Mouse (Mus musculus): ENCODE results near the gene Hist1h2ba. TPM values are rescaled to one million over a fixed set of nuclear protein-coding genes. Genes with fewer than 3 reads are reported as not detected.

Hist1h2ba gene
- polyA plus RNA-seq (2012; rRNA removed) = 226 and 228 TPM in 2 replicates

DNA sequence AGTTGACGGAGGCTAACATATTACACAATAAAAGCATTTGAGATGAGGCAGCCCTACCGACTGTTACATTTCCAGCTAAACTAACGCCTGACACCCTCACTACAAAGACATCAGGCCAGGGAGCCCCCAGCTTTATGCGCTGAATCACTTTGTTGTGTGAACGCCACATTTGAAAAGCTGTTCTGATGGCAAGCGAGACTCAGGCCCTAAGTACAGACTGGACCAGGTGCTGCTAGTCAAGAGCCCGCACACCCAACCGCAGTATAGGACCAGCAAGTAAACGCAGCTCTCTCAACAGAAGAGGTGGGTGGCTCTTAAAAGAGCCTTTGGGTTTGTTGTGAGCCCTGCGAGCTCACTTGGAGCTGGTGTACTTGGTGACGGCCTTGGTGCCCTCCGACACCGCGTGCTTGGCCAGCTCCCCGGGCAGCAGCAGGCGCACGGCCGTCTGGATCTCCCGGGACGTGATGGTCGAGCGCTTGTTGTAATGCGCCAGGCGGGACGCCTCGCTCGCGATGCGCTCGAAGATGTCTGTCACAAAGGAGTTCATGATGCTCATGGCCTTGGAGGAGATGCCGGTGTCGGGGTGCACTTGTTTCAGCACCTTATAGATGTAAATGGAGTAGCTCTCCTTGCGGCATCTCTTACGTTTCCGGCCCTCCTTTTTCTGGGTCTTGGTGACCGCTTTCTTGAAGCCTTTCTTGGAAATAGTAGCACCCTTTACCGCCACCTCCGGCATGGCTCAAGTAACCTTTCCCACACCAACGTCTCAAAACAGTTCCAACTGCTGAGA, at the start of gene Hist1h2ba:
Hist1h2ba (minus strand) TSS at position 736 of the 790 bp plus-strand sequence.
- peaks cover 11% of the 10 kb centered on the region for H3K4me1 ChIP-seq (ENCODE audit: control insufficient read depth, insufficient read depth, low read length)
- TF ChIP-seq POLR2A (IDR thresholded peaks at IDR 0.05; ENCODE audit: control insufficient read depth, low read depth, low read length) (peak; percentile 72), CTCF (IDR thresholded peaks at IDR 0.05; ENCODE audit: control insufficient read depth, insufficient read depth, insufficient replicate concordance, low read depth, low read length) (no peak)
- H3K36me3 ChIP-seq (ENCODE audit: control insufficient read depth, insufficient read depth, low read length) = no peaks in the 10 kb centered on the region
- H3K27ac ChIP-seq (ENCODE audit: control insufficient read depth, insufficient read depth, low read depth, low read length) = peak within 1 kb of the TSS; percentile 100
- H3K4me3 ChIP-seq (ENCODE audit: control insufficient read depth, low read depth, low read length) = peak within 1 kb of the TSS; percentile 95
- H3K27me3 ChIP-seq (ENCODE audit: control insufficient read depth, insufficient read depth, low read length) = no peaks in the 10 kb centered on the region

DNA sequence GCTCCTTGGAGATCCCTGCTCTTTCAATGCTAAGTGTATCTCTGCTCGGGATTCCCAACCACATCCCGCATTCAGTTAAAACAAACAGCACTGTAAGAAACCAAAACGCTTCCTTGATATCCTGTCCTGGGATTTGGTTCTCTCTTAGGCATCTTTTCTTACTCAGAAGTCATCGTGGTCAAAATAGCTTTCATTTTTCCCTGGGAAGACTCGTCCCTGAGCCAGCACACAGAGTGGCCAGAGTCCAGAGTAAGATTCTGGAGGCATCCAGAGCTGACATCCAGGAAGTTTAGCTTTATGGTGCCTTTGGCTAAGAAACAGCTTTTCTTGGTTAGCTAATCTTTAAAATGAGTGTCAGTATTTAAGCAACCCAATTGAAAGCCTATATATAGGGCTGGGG, 38.3 kb upstream of the Hist1h2ba start:
- H3K4me3 ChIP-seq (ENCODE audit: control insufficient read depth, low read depth, low read length) = no peak overlapping the region
- H3K4me1 ChIP-seq (ENCODE audit: control insufficient read depth, insufficient read depth, low read length) = no peaks in the 10 kb centered on the region
- TF ChIP-seq CTCF (IDR thresholded peaks at IDR 0.05; ENCODE audit: control insufficient read depth, insufficient read depth, insufficient replicate concordance, low read depth, low read length) = no peak
- no peak for TF ChIP-seq POLR2A (IDR thresholded peaks at IDR 0.05; ENCODE audit: control insufficient read depth, low read depth, low read length)
- no peaks in the 10 kb centered on the region for H3K27me3 ChIP-seq (ENCODE audit: control insufficient read depth, insufficient read depth, low read length)
- no peaks in the 10 kb centered on the region for H3K36me3 ChIP-seq (ENCODE audit: control insufficient read depth, insufficient read depth, low read length)
- H3K27ac ChIP-seq (ENCODE audit: control insufficient read depth, insufficient read depth, low read depth, low read length) = no peak overlapping the region

DNA sequence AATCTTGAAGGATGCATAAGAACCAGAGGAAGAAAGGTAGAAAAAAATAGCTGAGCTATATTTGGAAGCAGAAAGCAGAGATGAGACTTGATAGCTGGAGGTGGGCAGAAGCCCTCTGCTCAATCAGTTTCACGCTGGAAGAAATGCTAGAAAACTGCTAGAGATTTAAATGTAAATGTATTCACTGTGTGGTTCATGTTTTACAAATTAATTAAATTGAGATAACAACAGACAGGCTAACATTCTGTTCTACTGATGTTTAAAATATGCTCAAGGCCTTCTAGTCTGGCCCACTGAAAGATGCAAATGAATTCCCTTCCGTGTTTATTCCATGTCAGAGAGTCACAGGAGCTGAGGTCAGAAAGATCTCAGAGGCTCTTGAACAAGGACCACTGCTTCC, 37.9 kb upstream of the Hist1h2ba start:
- no peaks in the 10 kb centered on the region for H3K4me1 ChIP-seq (ENCODE audit: control insufficient read depth, insufficient read depth, low read length)
- no peaks in the 10 kb centered on the region for H3K27me3 ChIP-seq (ENCODE audit: control insufficient read depth, insufficient read depth, low read length)
- H3K4me3 ChIP-seq (ENCODE audit: control insufficient read depth, low read depth, low read length) = no peak overlapping the region
- H3K36me3 ChIP-seq (ENCODE audit: control insufficient read depth, insufficient read depth, low read length) = no peaks in the 10 kb centered on the region
- no peak for TF ChIP-seq CTCF (IDR thresholded peaks at IDR 0.05; ENCODE audit: control insufficient read depth, insufficient read depth, insufficient replicate concordance, low read depth, low read length)
- no peak for TF ChIP-seq POLR2A (IDR thresholded peaks at IDR 0.05; ENCODE audit: control insufficient read depth, low read depth, low read length)
- H3K27ac ChIP-seq (ENCODE audit: control insufficient read depth, insufficient read depth, low read depth, low read length) = no peak overlapping the region

DNA sequence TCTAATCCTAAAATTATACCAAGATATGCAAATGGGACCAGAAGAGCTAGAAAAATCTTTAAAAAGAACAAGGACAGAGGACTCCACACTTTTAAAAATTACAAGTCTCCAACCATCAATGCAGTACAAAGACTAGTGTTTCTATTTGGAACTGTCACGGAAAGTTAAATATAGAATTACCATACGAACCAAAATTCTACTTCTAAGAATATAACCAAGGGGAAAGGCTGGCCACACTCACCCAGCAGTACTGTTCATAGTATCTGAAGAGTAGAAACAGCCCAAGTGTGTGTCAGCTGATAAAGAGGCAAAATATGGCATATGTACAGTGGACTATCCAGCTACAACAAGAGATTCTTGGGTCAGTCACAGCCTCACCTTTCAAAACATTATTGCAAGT, 31.0 kb upstream of the Hist1h2ba start:
- Histone ChIP-seq H3K36me3 (ENCODE audit: control insufficient read depth, insufficient read depth, low read length) (no peaks in the 10 kb centered on the region), H3K4me1 (ENCODE audit: control insufficient read depth, insufficient read depth, low read length) (no peaks in the 10 kb centered on the region), H3K27me3 (ENCODE audit: control insufficient read depth, insufficient read depth, low read length) (no peaks in the 10 kb centered on the region), H3K4me3 (ENCODE audit: control insufficient read depth, low read depth, low read length) (no peak overlapping the region), H3K27ac (ENCODE audit: control insufficient read depth, insufficient read depth, low read depth, low read length) (no peak overlapping the region)
- TF ChIP-seq CTCF (IDR thresholded peaks at IDR 0.05; ENCODE audit: control insufficient read depth, insufficient read depth, insufficient replicate concordance, low read depth, low read length) (no peak), POLR2A (IDR thresholded peaks at IDR 0.05; ENCODE audit: control insufficient read depth, low read depth, low read length) (no peak)

DNA sequence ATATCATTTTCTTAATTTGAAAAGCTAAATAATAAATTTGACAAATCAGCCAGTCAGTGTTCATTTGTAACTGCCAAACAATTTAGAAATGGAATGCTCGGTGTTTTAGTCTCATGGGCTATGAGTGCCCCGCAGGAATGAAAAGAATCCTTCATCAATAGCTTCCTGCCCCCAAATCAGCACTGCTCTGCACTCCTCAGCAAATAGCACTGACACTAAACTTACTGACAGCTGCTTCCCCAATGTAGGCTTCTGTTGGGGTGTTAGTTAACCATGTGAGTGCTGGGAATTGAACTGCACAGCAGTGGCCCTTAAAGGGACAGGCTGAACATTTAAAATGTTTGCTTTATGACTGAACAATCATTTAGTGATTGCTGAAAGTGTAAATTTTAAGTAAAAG, 25.8 kb upstream of the Hist1h2ba start:
- no peaks in the 10 kb centered on the region for H3K36me3 ChIP-seq (ENCODE audit: control insufficient read depth, insufficient read depth, low read length)
- TF ChIP-seq CTCF (IDR thresholded peaks at IDR 0.05; ENCODE audit: control insufficient read depth, insufficient read depth, insufficient replicate concordance, low read depth, low read length) (no peak), POLR2A (IDR thresholded peaks at IDR 0.05; ENCODE audit: control insufficient read depth, low read depth, low read length) (no peak)
- no peaks in the 10 kb centered on the region for H3K27me3 ChIP-seq (ENCODE audit: control insufficient read depth, insufficient read depth, low read length)
- H3K4me1 ChIP-seq (ENCODE audit: control insufficient read depth, insufficient read depth, low read length) = no peaks in the 10 kb centered on the region
- H3K4me3 ChIP-seq (ENCODE audit: control insufficient read depth, low read depth, low read length) = no peak overlapping the region
- H3K27ac ChIP-seq (ENCODE audit: control insufficient read depth, insufficient read depth, low read depth, low read length) = no peak overlapping the region

DNA sequence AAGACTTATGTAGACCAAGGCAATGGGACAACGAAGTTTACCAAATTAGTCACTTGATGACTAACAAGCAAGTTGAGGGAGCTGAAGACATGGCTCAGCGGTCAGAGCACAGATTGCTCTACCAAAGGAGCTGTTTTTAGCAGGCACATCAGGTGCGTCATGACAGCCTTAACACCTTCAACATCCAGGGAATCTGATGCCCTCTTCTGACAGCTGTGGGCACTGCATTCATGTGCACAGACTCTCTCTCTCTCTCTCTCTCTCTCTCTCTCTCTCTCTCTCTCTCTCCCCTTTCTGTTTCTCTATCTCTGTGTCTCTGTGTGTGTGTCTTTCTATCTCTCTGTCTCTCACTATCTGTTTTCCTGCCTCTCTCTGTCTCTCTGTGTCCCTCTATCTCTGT, 17.0 kb upstream of the Hist1h2ba start:
- no peak overlapping the region for H3K4me3 ChIP-seq (ENCODE audit: control insufficient read depth, low read depth, low read length)
- no peaks in the 10 kb centered on the region for H3K4me1 ChIP-seq (ENCODE audit: control insufficient read depth, insufficient read depth, low read length)
- H3K27me3 ChIP-seq (ENCODE audit: control insufficient read depth, insufficient read depth, low read length) = no peaks in the 10 kb centered on the region
- no peak overlapping the region for H3K27ac ChIP-seq (ENCODE audit: control insufficient read depth, insufficient read depth, low read depth, low read length)
- H3K36me3 ChIP-seq (ENCODE audit: control insufficient read depth, insufficient read depth, low read length) = no peaks in the 10 kb centered on the region
- no peak for TF ChIP-seq POLR2A (IDR thresholded peaks at IDR 0.05; ENCODE audit: control insufficient read depth, low read depth, low read length)
- TF ChIP-seq CTCF (IDR thresholded peaks at IDR 0.05; ENCODE audit: control insufficient read depth, insufficient read depth, insufficient replicate concordance, low read depth, low read length) = no peak

DNA sequence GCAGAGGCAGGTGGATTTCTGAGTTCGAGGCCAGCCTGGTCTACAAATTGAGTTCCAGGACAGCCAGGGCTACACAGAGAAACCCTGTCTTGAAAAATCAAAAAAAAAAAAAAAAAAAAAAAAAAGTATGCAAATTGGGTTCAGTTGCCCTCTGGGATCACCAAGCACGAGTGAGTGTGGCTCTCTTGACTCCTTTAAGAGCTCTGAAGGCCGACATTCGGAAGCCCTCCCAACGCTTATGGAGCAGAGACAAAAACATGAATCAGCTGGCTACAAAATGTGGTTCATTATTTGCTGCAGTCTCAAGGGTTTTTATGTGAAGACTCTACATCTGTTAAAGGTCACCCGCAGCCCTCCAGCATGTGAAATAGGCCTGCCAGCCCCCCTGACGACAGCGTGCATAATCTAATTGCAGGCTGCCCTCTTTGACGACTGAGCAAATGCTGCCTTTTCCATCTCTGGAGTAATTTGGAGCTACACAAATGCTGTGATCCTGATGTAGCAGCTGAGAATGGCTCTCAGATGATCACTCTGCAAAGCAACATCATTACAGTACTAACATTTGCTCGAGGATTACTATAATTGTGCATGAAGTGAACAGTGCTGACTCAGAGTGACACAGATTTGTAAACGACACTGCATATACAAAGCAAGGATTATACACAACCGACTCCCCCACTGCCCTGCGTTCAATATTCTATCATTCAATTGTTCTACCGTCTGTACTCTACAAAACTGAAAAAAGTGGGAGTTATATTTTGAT, 15.7 kb upstream of the Hist1h2ba start:
- no peak for TF ChIP-seq POLR2A (IDR thresholded peaks at IDR 0.05; ENCODE audit: control insufficient read depth, low read depth, low read length)
- TF ChIP-seq CTCF (IDR thresholded peaks at IDR 0.05; ENCODE audit: control insufficient read depth, insufficient read depth, insufficient replicate concordance, low read depth, low read length) = no peak
- Histone ChIP-seq H3K27me3 (ENCODE audit: control insufficient read depth, insufficient read depth, low read length) (no peaks in the 10 kb centered on the region), H3K36me3 (ENCODE audit: control insufficient read depth, insufficient read depth, low read length) (no peaks in the 10 kb centered on the region), H3K4me1 (ENCODE audit: control insufficient read depth, insufficient read depth, low read length) (no peaks in the 10 kb centered on the region), H3K27ac (ENCODE audit: control insufficient read depth, insufficient read depth, low read depth, low read length) (no peak overlapping the region), H3K4me3 (ENCODE audit: control insufficient read depth, low read depth, low read length) (no peak overlapping the region)

Data from testis, adult 2 months (tissue).